Mouse (Mus musculus) forebrain, embryonic 13.5 days (tissue): ENCODE measurements around the gene Gm13030. TPM values are rescaled to one million over a fixed set of nuclear protein-coding genes. Genes with fewer than 3 reads are reported as not detected.

Experiments used
- ATAC-seq: fragments of 200-750 bp; cut with Nextera tagmentation; 2 replicates; pipeline ENCODE4 v1.8.0; 2017
- H3K27ac ChIP-seq: fragments of 300-500 bp; sonication (generic); 2 replicates; pipeline ENCODE4 v1.5.1; 2015; ENCODE audit warnings: inconsistent platforms, mild to moderate bottlenecking, moderate library complexity
- H3K27me3 ChIP-seq: fragments of 300-500 bp; sonication (generic); 2 replicates; pipeline ENCODE4 v1.6.1; 2015; ENCODE audit warnings: mild to moderate bottlenecking, inconsistent platforms
- H3K36me3 ChIP-seq: fragments of 300-500 bp; sonication (generic); 2 replicates; pipeline ENCODE4 v1.6.1; 2015; ENCODE audit warnings: mild to moderate bottlenecking, inconsistent platforms; ENCODE audit not compliant: poor library complexity, severe bottlenecking
- H3K4me1 ChIP-seq: fragments of 300-500 bp; sonication (generic); 2 replicates; pipeline ENCODE4 v1.6.1; 2015; ENCODE audit warnings: inconsistent platforms
- H3K4me2 ChIP-seq: fragments of 300-500 bp; sonication (generic); 2 replicates; pipeline ENCODE4 v1.6.1; 2015; ENCODE audit warnings: inconsistent platforms, mild to moderate bottlenecking, moderate library complexity
- H3K4me3 ChIP-seq: fragments of 300-500 bp; sonication (generic); 2 replicates; pipeline ENCODE4 v1.5.1; 2015; ENCODE audit warnings: mild to moderate bottlenecking, inconsistent platforms
- H3K9ac ChIP-seq: fragments of 300-500 bp; sonication (generic); 2 replicates; pipeline ENCODE4 v1.6.1; 2015; ENCODE audit warnings: mild to moderate bottlenecking, inconsistent platforms
- H3K9me3 ChIP-seq: fragments of 300-500 bp; sonication (generic); replicated peaks from 2 replicates; pipeline ENCODE4 v1.6.1; 2016; ENCODE audit warnings: inconsistent platforms
- WGBS: fragments of 180-500 bp; shearing (Covaris S2); methylation state at CpG from one replicate; pipeline ENCODE4 v1.1.7; 2015; 5-methylcytosine and 5-hydroxymethylcytosine counted together
- polyA plus RNA-seq: library from polyadenylated mRNA; unstranded; fragments of >200 nt; fragmentation: Nextera tagmentation; extraction: Ambion mirVana; gene quantifications from 2 replicates; pipeline ENCODE4 v1.2.1, GENCODE M21; 2015

Gm13030 gene
- polyA plus RNA-seq, 1 experiment from 2014 or later = not detected

GRCm38 (mm10) chr4:138863344-138863998, 10.3 kb downstream of the Gm13030 start, which contains the start of gene Pla2g5:
Gene Pla2g5 (minus strand): TSS chr4:138863482.
- Histone ChIP-seq H3K4me3 (no peak within 1 kb of the TSS), H3K9me3 (no peaks in the 10 kb centered on the region), H3K36me3 (no peaks in the 10 kb centered on the region), H3K4me2 (no peak within 1 kb of the TSS), H3K27me3 (no peaks in the 10 kb centered on the region), H3K4me1 (no peaks in the 10 kb centered on the region), H3K27ac (no peak within 1 kb of the TSS), H3K9ac (no peak within 1 kb of the TSS)
- WGBS = 73% methylated on average over 10 of the region's 10 CpGs
- ATAC-seq = no peak

- no peaks in the 10 kb centered on the region for H3K36me3 ChIP-seq
- WGBS = 4% methylated on average over 13 of the region's 13 CpGs
- H3K27ac ChIP-seq = no peak overlapping the region
- H3K27me3 ChIP-seq = 0 out of 2 replicates have a peak, but pooled peaks cover 2% of the 10 kb centered on the region
- no peaks in the 10 kb centered on the region for H3K4me1 ChIP-seq
- peak; percentile 92 for ATAC-seq
- peak overlapping the region; percentile 34 for H3K4me3 ChIP-seq
- H3K4me2 ChIP-seq = peak overlapping the region; percentile 55
- peak overlapping the region; percentile 48; the same call in 1 of the 2 replicates for H3K9ac ChIP-seq
- no peaks in the 10 kb centered on the region for H3K9me3 ChIP-seq
These were observed 14.0 kb downstream of the Gm13030 start for GRCm38 (mm10) chr4:138859728-138860127.

- H3K4me3 ChIP-seq = peak overlapping the region; percentile 34
- H3K27me3 ChIP-seq = peaks cover 2% of the 10 kb centered on the region; the same call in 1 of the 2 replicates
- H3K27ac ChIP-seq = no peak overlapping the region
- H3K36me3 ChIP-seq = no peaks in the 10 kb centered on the region
- H3K9me3 ChIP-seq = no peaks in the 10 kb centered on the region
- peak overlapping the region; percentile 55 for H3K4me2 ChIP-seq
- H3K9ac ChIP-seq = peak overlapping the region; percentile 48; the same call in 1 of the 2 replicates
- peak; percentile 62; the same call in 1 of the 2 replicates for ATAC-seq
- WGBS = 14% methylated on average over 9 of the region's 9 CpGs
- no peaks in the 10 kb centered on the region for H3K4me1 ChIP-seq
These were observed 14.5 kb downstream of the Gm13030 start for GRCm38 (mm10) chr4:138859245-138859644.

- H3K4me3 ChIP-seq = no peak overlapping the region
- no peaks in the 10 kb centered on the region for H3K4me1 ChIP-seq
- peaks cover 2% of the 10 kb centered on the region; the same call in 1 of the 2 replicates for H3K27me3 ChIP-seq
- no peak for ATAC-seq
- no peak overlapping the region for H3K9ac ChIP-seq
- no peaks in the 10 kb centered on the region for H3K36me3 ChIP-seq
- H3K9me3 ChIP-seq = no peaks in the 10 kb centered on the region
- 85% methylated on average over 15 of the region's 15 CpGs for WGBS
- H3K27ac ChIP-seq = no peak overlapping the region
- H3K4me2 ChIP-seq = no peak overlapping the region
These were observed 15.3 kb downstream of the Gm13030 start for GRCm38 (mm10) chr4:138858446-138858845.

- H3K4me2 ChIP-seq = no peak overlapping the region
- no peaks in the 10 kb centered on the region for H3K9me3 ChIP-seq
- no peak overlapping the region for H3K9ac ChIP-seq
- H3K4me1 ChIP-seq = no peaks in the 10 kb centered on the region
- no peak overlapping the region for H3K4me3 ChIP-seq
- no peaks in the 10 kb centered on the region for H3K36me3 ChIP-seq
- ATAC-seq = no peak
- H3K27me3 ChIP-seq = peaks cover 2% of the 10 kb centered on the region; the same call in 1 of the 2 replicates
- H3K27ac ChIP-seq = no peak overlapping the region
- WGBS = 90% methylated on average over 10 of the region's 10 CpGs
These were observed 16.2 kb downstream of the Gm13030 start for GRCm38 (mm10) chr4:138857576-138857975.

- Histone ChIP-seq H3K27me3 (peaks cover 7% of the 10 kb centered on the region; the same call in 1 of the 2 replicates), H3K36me3 (no peaks in the 10 kb centered on the region), H3K4me2 (no peak overlapping the region), H3K4me3 (no peak overlapping the region), H3K4me1 (no peaks in the 10 kb centered on the region), H3K9me3 (no peaks in the 10 kb centered on the region), H3K9ac (no peak overlapping the region), H3K27ac (no peak overlapping the region)
- WGBS = 25% methylated on average over 7 of the region's 7 CpGs
- ATAC-seq = no peak
These were observed 17.3 kb downstream of the Gm13030 start for GRCm38 (mm10) chr4:138856491-138856890.

- Histone ChIP-seq H3K9ac (no peak overlapping the region), H3K36me3 (no peaks in the 10 kb centered on the region), H3K27ac (no peak overlapping the region), H3K4me1 (no peaks in the 10 kb centered on the region), H3K4me2 (no peak overlapping the region), H3K4me3 (no peak overlapping the region), H3K27me3 (peaks cover 7% of the 10 kb centered on the region; the same call in 1 of the 2 replicates), H3K9me3 (no peaks in the 10 kb centered on the region)
- 88% methylated on average over 9 of the region's 9 CpGs for WGBS
- no peak for ATAC-seq
These were observed 18.6 kb downstream of the Gm13030 start for GRCm38 (mm10) chr4:138855092-138855632.

- Histone ChIP-seq H3K4me2 (no peak overlapping the region), H3K4me1 (no peaks in the 10 kb centered on the region), H3K27me3 (peaks cover 7% of the 10 kb centered on the region; the same call in 1 of the 2 replicates), H3K4me3 (no peak overlapping the region), H3K9ac (no peak overlapping the region), H3K9me3 (no peaks in the 10 kb centered on the region), H3K36me3 (no peaks in the 10 kb centered on the region), H3K27ac (no peak overlapping the region)
- ATAC-seq = no peak
- 69% methylated on average over 6 of the region's 6 CpGs for WGBS
These were observed 20.8 kb downstream of the Gm13030 start for GRCm38 (mm10) chr4:138852961-138853360.

- peak; percentile 59; the same call in 1 of the 2 replicates for ATAC-seq
- H3K4me2 ChIP-seq = no peak overlapping the region
- no peaks in the 10 kb centered on the region for H3K4me1 ChIP-seq
- no peak overlapping the region for H3K4me3 ChIP-seq
- peaks cover 7% of the 10 kb centered on the region; the same call in 1 of the 2 replicates for H3K27me3 ChIP-seq
- 6% methylated on average over 4 of the region's 4 CpGs for WGBS
- no peak overlapping the region for H3K9ac ChIP-seq
- no peaks in the 10 kb centered on the region for H3K9me3 ChIP-seq
- no peak overlapping the region for H3K27ac ChIP-seq
- H3K36me3 ChIP-seq = no peaks in the 10 kb centered on the region
These were observed 22.3 kb downstream of the Gm13030 start for GRCm38 (mm10) chr4:138851463-138851862.

- Histone ChIP-seq H3K9me3 (peaks cover 23% of the 10 kb centered on the region), H3K36me3 (no peaks in the 10 kb centered on the region), H3K27ac (peak overlapping the region; percentile 51; the same call in 1 of the 2 replicates), H3K4me3 (no peak overlapping the region), H3K4me1 (0 out of 2 replicates have a peak, but pooled peaks cover 14% of the 10 kb centered on the region), H3K27me3 (no peaks in the 10 kb centered on the region), H3K9ac (no peak overlapping the region), H3K4me2 (no peak overlapping the region)
- peak; percentile 48; the same call in 1 of the 2 replicates for ATAC-seq
- WGBS = 69% methylated on average over 7 of the region's 7 CpGs
These were observed 32.4 kb downstream of the Gm13030 start for GRCm38 (mm10) chr4:138841386-138841785.

GRCm38 (mm10) chr4:138840726-138841125, 33.0 kb downstream of the Gm13030 start:
- no peak overlapping the region for H3K4me2 ChIP-seq
- 0 out of 2 replicates have a peak, but pooled peaks cover 14% of the 10 kb centered on the region for H3K4me1 ChIP-seq
- H3K9ac ChIP-seq = no peak overlapping the region
- ATAC-seq = no peak
- H3K36me3 ChIP-seq = no peaks in the 10 kb centered on the region
- peaks cover 23% of the 10 kb centered on the region for H3K9me3 ChIP-seq
- no peak overlapping the region for H3K4me3 ChIP-seq
- H3K27me3 ChIP-seq = no peaks in the 10 kb centered on the region
- 83% methylated on average over 8 of the region's 8 CpGs for WGBS
- H3K27ac ChIP-seq = no peak overlapping the region

GRCm38 (mm10) chr4:138839806-138840205, 34.0 kb downstream of the Gm13030 start:
- Histone ChIP-seq H3K9me3 (peaks cover 19% of the 10 kb centered on the region), H3K4me3 (no peak overlapping the region), H3K27me3 (no peaks in the 10 kb centered on the region), H3K36me3 (no peaks in the 10 kb centered on the region), H3K9ac (no peak overlapping the region), H3K4me2 (no peak overlapping the region), H3K27ac (0 out of 2 replicates have a peak overlapping the region, but pooled peaks have one; percentile 25), H3K4me1 (0 out of 2 replicates have a peak, but pooled peaks cover 14% of the 10 kb centered on the region)
- no peak for ATAC-seq
- WGBS = 60% methylated on average over 6 of the region's 6 CpGs
